Mouse (Mus musculus) ES-Bruce4 (cell line): ENCODE results near the gene Cdk5rap2. TPM values are rescaled to one million over a fixed set of nuclear protein-coding genes. Genes with fewer than 3 reads are reported as not detected.

Experiments
- H3K27ac ChIP-seq: 2 replicates; pipeline ENCODE4 v1.5.1; 2012; ENCODE audit warnings: low read length, inconsistent platforms; ENCODE audit not compliant: insufficient read depth
- H3K27me3 ChIP-seq: 2 replicates; pipeline ENCODE4 v1.6.1; 2012; ENCODE audit warnings: mild to moderate bottlenecking, low read length, inconsistent platforms; ENCODE audit not compliant: control insufficient read depth, poor library complexity, insufficient read depth, severe bottlenecking
- H3K36me3 ChIP-seq: 2 replicates; pipeline ENCODE4 v1.6.1; 2012; ENCODE audit warnings: inconsistent platforms, mild to moderate bottlenecking, low read length, moderate library complexity; ENCODE audit not compliant: control insufficient read depth, poor library complexity, insufficient read depth, severe bottlenecking
- H3K4me1 ChIP-seq: one replicate; pipeline ENCODE4 v1.8.1; 2011; ENCODE audit warnings: low read length; ENCODE audit not compliant: control insufficient read depth, insufficient read depth
- H3K4me3 ChIP-seq: 2 replicates; pipeline ENCODE4 v1.5.1; 2011; ENCODE audit warnings: low read depth, mild to moderate bottlenecking, low read length
- H3K9ac ChIP-seq: 2 replicates; pipeline ENCODE4 v1.6.1; 2012; ENCODE audit warnings: low read depth, mild to moderate bottlenecking, inconsistent platforms; ENCODE audit not compliant: poor library complexity, severe bottlenecking
- H3K9me3 ChIP-seq: replicated peaks from 2 replicates; pipeline ENCODE4 v1.6.1; 2012; ENCODE audit warnings: mild to moderate bottlenecking, low read length, inconsistent platforms; ENCODE audit not compliant: control insufficient read depth, poor library complexity, insufficient read depth, severe bottlenecking
- CTCF ChIP-seq: IDR thresholded peaks from one replicate; pipeline ENCODE4 v1.8.1; 2011; ENCODE audit warnings: low read depth, low read length
- EP300 ChIP-seq: IDR thresholded peaks from 2 replicates; pipeline ENCODE4 v1.6.1; 2011; ENCODE audit warnings: low read depth, low read length; ENCODE audit not compliant: insufficient read depth
- POLR2A ChIP-seq: IDR thresholded peaks from one replicate; pipeline ENCODE4 v1.8.1; 2011; ENCODE audit warnings: low read length; ENCODE audit not compliant: insufficient read depth
- polyA plus RNA-seq: library from polyadenylated mRNA; stranded (reverse); fragments of >200 nt; gene quantifications from 2 replicates; pipeline ENCODE4 v1.2.4, GENCODE M21; 2011; ENCODE audit warnings: low read depth; ENCODE audit not compliant: missing spikeins, insufficient read depth, insufficient read length

Cdk5rap2 gene
- polyA plus RNA-seq, 1 experiment, result 39.7 TPM

- TF ChIP-seq EP300 (no peak), POLR2A (no peak), CTCF (no peak)
- H3K9me3 ChIP-seq, result no peaks in the 10 kb centered on the region
- no peak overlapping the region for H3K4me3 ChIP-seq
- peaks cover 13% of the 10 kb centered on the region for H3K36me3 ChIP-seq
- H3K9ac ChIP-seq, result no peak overlapping the region
- H3K4me1 ChIP-seq, result no peaks in the 10 kb centered on the region
- H3K27me3 ChIP-seq, result no peaks in the 10 kb centered on the region
- no peak overlapping the region for H3K27ac ChIP-seq
Observed at GRCm38 (mm10) chr4:70396701-70397100, 13.5 kb downstream of the Cdk5rap2 start.

- no peak overlapping the region for H3K9ac ChIP-seq
- TF ChIP-seq EP300 (no peak), POLR2A (no peak), CTCF (no peak)
- no peaks in the 10 kb centered on the region for H3K4me1 ChIP-seq
- peaks cover 4% of the 10 kb centered on the region for H3K36me3 ChIP-seq
- no peak overlapping the region for H3K27ac ChIP-seq
- H3K4me3 ChIP-seq, result no peak overlapping the region
- no peaks in the 10 kb centered on the region for H3K27me3 ChIP-seq
- H3K9me3 ChIP-seq, result no peaks in the 10 kb centered on the region
Observed at GRCm38 (mm10) chr4:70394736-70395135, 15.5 kb downstream of the Cdk5rap2 start.

DNA sequence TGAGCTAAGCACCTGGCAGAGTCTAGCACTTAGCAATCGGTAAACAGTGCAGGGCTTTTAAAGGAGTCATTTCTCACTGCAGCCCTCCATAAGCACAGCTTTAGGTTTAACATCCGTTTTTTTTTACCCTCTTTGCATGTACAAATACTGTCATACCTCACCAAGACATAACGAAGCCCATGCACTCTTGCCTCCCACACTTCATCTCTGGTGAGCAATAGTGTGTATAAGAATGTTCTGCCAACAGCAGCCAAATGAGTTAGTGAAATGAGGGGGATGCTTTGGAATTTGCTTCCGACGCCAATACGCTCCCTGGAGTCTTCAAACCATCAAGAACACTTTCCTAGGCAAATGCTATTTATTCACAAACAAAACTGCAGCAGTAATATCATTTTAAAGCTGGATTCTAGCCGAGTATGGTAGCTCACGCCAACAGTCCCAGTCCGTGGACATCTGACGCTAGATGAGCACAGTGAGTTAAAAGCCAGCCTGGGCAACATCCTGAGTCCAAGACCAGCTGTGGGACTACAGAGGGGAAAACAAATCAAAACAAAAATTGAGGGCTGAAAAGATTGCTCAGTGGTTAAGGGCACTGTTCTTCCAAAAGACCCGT, 18.4 kb downstream of the Cdk5rap2 start:
- no peaks in the 10 kb centered on the region for H3K27me3 ChIP-seq
- no peaks in the 10 kb centered on the region for H3K4me1 ChIP-seq
- no peak for TF ChIP-seq EP300
- TF ChIP-seq POLR2A, result no peak
- no peak for TF ChIP-seq CTCF
- H3K9me3 ChIP-seq, result no peaks in the 10 kb centered on the region
- H3K4me3 ChIP-seq, result no peak overlapping the region
- H3K9ac ChIP-seq, result no peak overlapping the region
- H3K27ac ChIP-seq, result no peak overlapping the region
- H3K36me3 ChIP-seq, result peaks cover 4% of the 10 kb centered on the region

DNA sequence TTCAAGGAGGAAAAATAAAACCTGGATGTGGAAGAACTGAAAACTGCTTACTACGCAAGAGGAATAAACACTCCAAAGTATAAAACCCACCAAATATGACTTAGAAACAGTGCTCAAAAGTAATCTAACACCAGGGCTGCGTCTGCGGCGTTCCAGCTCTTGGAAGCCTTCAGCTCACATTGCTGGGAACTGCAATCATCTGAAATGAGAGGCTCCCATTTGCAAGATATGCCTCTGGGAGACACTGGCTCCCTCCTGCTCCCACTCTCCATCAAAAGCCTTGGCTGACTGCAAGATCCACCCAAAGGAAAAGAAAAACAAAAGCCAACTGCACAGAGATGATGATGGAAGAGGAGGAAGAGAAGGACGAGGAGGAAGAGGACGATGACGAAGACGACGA, 19.2 kb downstream of the Cdk5rap2 start:
- H3K36me3 ChIP-seq, result peaks cover 4% of the 10 kb centered on the region
- no peak overlapping the region for H3K4me3 ChIP-seq
- no peak overlapping the region for H3K9ac ChIP-seq
- no peaks in the 10 kb centered on the region for H3K9me3 ChIP-seq
- no peak for TF ChIP-seq POLR2A
- no peak for TF ChIP-seq EP300
- no peak for TF ChIP-seq CTCF
- no peaks in the 10 kb centered on the region for H3K4me1 ChIP-seq
- no peaks in the 10 kb centered on the region for H3K27me3 ChIP-seq
- H3K27ac ChIP-seq, result no peak overlapping the region

GRCm38 (mm10) chr4:70386206-70386605, 24.0 kb downstream of the Cdk5rap2 start:
- no peak overlapping the region for H3K27ac ChIP-seq
- no peak for TF ChIP-seq EP300
- TF ChIP-seq POLR2A, result no peak
- no peak for TF ChIP-seq CTCF
- no peak overlapping the region for H3K4me3 ChIP-seq
- no peaks in the 10 kb centered on the region for H3K36me3 ChIP-seq
- H3K9me3 ChIP-seq, result no peaks in the 10 kb centered on the region
- no peaks in the 10 kb centered on the region for H3K4me1 ChIP-seq
- H3K27me3 ChIP-seq, result no peaks in the 10 kb centered on the region
- H3K9ac ChIP-seq, result no peak overlapping the region

DNA sequence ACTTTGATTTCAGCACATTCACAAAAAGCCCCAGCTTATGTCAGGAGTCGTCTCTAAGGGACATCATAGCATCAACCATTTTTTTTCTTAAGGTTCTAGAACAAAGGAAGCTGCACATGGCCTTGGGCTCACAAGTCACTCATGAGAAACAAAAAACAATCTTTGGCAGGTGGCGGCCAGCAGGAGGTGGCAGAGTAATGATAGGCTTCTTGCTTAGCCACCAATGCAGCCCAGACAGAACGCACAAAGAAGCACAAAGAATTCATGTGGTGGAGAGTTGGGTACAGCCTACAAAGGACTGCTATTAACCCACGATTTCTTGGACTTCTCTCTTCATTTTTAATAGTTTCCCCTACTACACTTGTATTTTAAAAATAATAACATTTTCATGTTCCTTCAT, 32.9 kb downstream of the Cdk5rap2 start:
- Histone ChIP-seq H3K9me3 (no peaks in the 10 kb centered on the region), H3K4me3 (no peak overlapping the region), H3K4me1 (no peaks in the 10 kb centered on the region), H3K36me3 (no peaks in the 10 kb centered on the region; the same call in 1 of the 2 replicates), H3K27ac (no peak overlapping the region), H3K27me3 (no peaks in the 10 kb centered on the region), H3K9ac (no peak overlapping the region)
- TF ChIP-seq POLR2A, result no peak
- no peak for TF ChIP-seq CTCF
- no peak for TF ChIP-seq EP300
